Mouse (Mus musculus) cerebellum, adult 2 months (tissue): Measurements from ENCODE around the gene Espl1.

Experiments
- CTCF ChIP-seq: fragments of 200-500 bp; IDR thresholded peaks from 2 replicates; pipeline ENCODE4 v1.5.1; 2011; ENCODE audit warnings: low read depth, mild to moderate bottlenecking, control low read depth, low read length, moderate library complexity, borderline replicate concordance; ENCODE audit not compliant: insufficient read depth
- POLR2A ChIP-seq: fragments of 200-500 bp; IDR thresholded peaks from 2 replicates; pipeline ENCODE4 v1.6.1; 2011; ENCODE audit warnings: low read length, control low read depth, borderline replicate concordance; ENCODE audit not compliant: insufficient read depth

GRCm38 (mm10) chr15:102335254-102335653 is 39.2 kb downstream of the Espl1 start:
- TF ChIP-seq CTCF (no peak), POLR2A (no peak)
